Mouse (Mus musculus) spleen, adult 2 months (tissue): Measurements from ENCODE around the gene Eogt.

Experiments
- CTCF ChIP-seq: fragments of 200-500 bp; IDR thresholded peaks from 2 replicates; pipeline ENCODE4 v1.5.1; 2011; ENCODE audit warnings: mild to moderate bottlenecking, inconsistent platforms; ENCODE audit not compliant: insufficient read depth, insufficient read length, insufficient replicate concordance; ENCODE audit errors: extremely low read depth
- POLR2A ChIP-seq: fragments of 200-500 bp; IDR thresholded peaks from 2 replicates; pipeline ENCODE4 v1.6.1; 2011; ENCODE audit warnings: low read depth, low read length, inconsistent platforms

- TF ChIP-seq POLR2A (no peak), CTCF (peak; percentile 53; the same call in 1 of the 2 replicates)
These were observed 42.2 kb downstream of the Eogt start for GRCm38 (mm10) chr6:97106777-97107176.
